Mouse (Mus musculus): ENCODE data around the gene Kcnk6.
"Not testable (repeated sequence)": the region's sequence is repeated elsewhere in the genome, so short reads cannot be mapped to it uniquely, and the experiment has no call there.

Kcnk6 gene

GRCm38 (mm10) chr7:29246619-29247313 is 14.5 kb upstream of the Kcnk6 start:
- no peak for DNase-seq (ENCODE audit: low spot score in 2 of 2)

DNA sequence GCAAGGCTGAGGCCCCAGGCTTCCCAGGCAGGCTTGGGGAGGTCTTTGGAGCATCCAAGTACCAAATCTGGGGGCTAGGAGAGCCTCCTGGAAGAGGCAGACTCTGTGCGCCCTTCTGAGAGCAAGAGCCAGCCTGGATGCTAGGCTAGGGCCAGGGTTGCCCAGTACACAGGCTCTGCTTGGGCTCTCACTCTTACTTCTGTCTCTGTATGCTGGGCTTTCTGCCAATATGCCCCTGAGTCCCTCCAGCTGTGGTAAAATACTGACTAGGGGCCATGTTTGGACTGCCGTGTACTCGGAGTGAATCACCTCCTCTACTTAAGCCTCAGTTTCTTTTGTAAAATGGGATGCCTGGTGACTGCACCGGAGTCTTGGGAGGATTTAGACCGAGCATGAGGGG is 13.7 kb upstream of the Kcnk6 start:
- no peak for DNase-seq (ENCODE audit: low spot score in 2 of 2)

DNA sequence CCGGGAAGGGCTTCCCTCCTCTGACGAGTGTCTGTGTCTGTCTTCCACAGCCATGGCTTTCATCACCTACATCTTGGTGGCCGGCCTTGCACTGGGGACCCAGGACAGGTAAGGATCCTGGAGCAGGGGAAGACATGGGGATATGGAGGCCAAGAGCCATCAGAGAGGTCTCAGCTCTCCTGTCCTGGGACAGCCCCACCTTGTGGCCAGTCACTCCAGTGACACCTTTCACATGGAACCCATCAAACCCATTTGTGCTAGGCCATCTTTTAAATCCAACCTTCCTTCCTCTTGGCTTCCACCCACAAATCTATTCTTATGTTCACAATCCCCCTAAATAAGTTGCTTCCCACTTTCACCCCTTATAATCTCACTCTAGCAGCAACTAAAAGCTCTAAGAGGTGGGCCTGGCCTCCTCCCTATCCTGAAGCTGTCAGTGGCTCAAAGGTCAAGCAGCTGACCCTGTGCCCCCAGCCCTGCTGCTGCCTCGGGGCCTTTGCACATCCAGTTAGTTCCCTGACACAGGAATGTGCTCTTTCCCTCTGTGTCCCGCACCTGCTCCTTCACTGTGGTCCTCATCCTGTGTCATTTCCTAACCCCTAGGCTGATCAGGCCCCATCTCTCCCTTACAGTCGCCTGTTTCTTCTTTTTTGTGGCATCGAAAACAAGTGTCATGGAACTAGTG is 12.6 kb upstream of the Kcnk6 start:
- no peak for DNase-seq (ENCODE audit: low spot score in 2 of 2)

- peak; percentile 96 to 97 for DNase-seq (ENCODE audit: low spot score in 2 of 2)
Observed at GRCm38 (mm10) chr7:29238019-29238967, 6.0 kb upstream of the Kcnk6 start, which contains the start of gene Yif1b. Gene Yif1b (plus strand): TSS chr7:29238329.

GRCm38 (mm10) chr7:29237596-29237995 is 5.3 kb upstream of the Kcnk6 start:
- DNase-seq (ENCODE audit: low spot score in 2 of 2), result peak in 1 of 2 experiments; percentile 25

GRCm38 (mm10) chr7:29236593-29236992 is 4.3 kb upstream of the Kcnk6 start:
- no peak for DNase-seq (ENCODE audit: low spot score in 2 of 2)

- no peak for DNase-seq (ENCODE audit: low spot score in 2 of 2)
Observed at GRCm38 (mm10) chr7:29234661-29235060, 2.3 kb upstream of the Kcnk6 start.

DNA sequence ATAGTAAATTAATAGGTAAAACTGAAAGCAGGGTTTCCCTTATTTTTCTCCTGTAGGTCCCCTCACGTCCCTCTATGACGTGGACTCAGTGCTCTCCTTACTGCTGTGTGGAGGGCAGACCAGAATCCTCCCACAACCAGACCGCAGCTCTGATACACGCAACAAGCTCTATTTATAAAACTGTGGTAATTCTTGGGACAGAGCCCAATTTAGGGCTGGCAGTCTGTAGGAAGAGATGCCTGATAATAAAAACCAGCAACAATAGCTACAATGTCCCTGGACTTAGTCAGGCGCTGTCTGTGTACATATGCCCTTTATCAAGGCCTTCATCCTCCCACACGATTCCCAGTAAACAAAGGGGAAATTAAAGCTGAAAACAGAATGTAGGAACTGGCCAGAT is 1.4 kb upstream of the Kcnk6 start:
- no peak for DNase-seq (ENCODE audit: low spot score in 2 of 2)

- no peak for DNase-seq (ENCODE audit: low spot score in 2 of 2)
Observed at GRCm38 (mm10) chr7:29231517-29231916, 798 bp downstream of the Kcnk6 start.

GRCm38 (mm10) chr7:29230560-29230959 is 1.8 kb downstream of the Kcnk6 start:
- no peak for DNase-seq (ENCODE audit: low spot score in 2 of 2)

DNA sequence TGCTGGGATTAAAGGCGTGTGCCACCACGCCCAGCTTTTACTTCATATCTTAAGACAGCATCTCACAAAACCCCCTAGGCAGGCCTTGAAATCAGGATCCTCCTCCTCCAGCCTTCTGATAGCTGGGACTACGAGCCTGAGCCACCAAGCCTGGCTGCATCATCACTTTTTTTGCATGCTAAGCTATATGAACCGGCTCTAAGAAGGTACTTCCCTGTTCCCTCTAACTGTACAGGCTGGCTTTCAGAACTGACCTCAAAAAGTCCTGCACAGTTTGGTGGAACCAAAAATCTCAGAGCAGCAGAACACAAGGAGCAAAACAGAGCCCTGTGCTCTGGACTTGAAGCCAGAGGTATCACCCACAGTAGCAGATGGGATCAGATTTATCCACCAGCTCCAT is 4.1 kb downstream of the Kcnk6 start:
- DNase-seq (ENCODE audit: low spot score in 2 of 2), result no peak

- no peak for DNase-seq (ENCODE audit: low spot score in 2 of 2)
Observed at GRCm38 (mm10) chr7:29225520-29225919, 6.8 kb downstream of the Kcnk6 start.

- no peak for DNase-seq (ENCODE audit: low spot score in 2 of 2)
Observed at GRCm38 (mm10) chr7:29224756-29225394, 7.4 kb downstream of the Kcnk6 start.

DNA sequence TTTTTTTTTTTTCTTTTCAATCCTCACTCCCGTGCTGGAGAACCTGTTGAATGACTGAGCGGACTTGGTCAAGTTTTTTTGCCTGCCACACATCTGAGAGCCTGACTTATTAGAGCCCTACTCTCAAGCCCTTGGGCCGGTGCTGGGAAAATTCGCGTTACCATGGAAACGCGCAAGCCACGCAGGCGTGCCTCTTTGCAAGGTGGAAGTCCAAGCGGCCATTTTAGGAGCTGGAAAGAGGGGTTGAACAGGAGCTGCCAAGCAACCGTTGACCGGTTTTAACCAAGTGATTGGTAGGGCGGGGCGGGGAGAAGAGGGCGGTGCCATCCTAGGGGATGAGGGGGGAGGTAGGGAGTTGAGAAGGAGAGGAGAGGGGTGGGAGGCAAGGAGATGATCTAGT is 17.5 kb downstream of the Kcnk6 start:
- DNase-seq (ENCODE audit: low spot score in 2 of 2), result no peak

DNA sequence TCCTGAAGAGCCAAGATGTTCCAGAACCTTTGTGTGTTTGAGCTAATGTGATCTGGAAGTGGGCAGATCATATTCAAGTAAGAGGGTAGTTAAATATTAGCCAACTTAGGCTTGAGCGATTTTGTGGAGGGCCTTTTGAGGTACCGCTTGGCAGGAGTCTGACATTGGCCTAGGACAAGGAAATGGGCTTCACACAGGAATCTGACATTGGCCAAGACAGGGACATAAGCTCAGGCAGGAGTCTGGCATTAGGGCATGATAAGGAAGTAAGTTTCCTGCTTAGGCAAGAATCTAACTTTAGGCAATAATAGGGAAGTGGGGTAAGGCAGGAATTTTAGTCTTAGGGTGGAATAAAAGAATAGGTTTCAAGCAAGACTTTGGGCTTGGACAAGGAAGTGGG is 18.1 kb downstream of the Kcnk6 start:
- DNase-seq (ENCODE audit: low spot score in 2 of 2), result no peak

- no peak for DNase-seq (ENCODE audit: low spot score in 2 of 2)
Observed at GRCm38 (mm10) chr7:29213675-29214082, 18.6 kb downstream of the Kcnk6 start, which contains the start of gene Catsperg1. Gene Catsperg1 (minus strand): TSS chr7:29214035.

DNA sequence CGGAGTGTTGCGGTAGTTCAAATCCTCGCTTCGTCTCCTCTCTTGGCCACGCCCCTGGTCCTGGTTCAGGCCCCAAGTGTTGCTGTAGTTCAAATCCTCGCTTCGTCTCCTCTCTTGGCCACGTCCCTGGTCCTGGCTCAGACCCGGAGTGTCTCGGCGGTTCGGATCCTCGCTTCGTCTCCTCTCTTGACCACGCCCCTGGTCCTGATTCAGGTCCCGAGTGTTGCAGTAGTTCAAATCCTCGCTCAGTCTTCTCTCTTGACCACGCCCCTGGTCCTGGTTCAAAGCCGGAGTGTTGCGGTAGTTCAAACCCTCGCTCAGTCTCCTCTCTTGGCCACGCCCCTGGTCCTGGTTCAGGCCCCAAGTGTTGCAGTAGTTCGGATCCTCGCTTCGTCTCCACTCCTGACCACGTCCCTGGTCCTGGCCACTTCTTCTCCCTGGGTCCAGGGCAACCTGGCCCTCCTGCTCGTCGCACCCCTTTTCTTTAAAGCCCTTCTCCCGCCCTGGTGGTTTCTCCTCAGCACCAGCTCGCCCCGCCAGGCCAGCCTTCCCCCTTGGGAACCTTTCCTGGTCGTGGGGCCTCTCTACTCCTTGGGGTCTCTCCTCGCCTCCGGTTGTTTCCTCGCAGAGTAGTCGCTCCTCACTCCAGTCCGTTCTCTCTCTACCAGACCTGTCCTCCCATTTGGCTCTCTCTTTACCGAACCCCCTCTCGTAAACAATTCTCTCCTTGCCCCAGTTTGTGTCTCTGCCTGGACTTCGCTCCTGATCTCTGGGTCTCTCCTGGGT is 19.3 kb downstream of the Kcnk6 start:
- DNase-seq (ENCODE audit: low spot score in 2 of 2), result not testable (repeated sequence)

- no peak for DNase-seq (ENCODE audit: low spot score in 2 of 2)
Observed at GRCm38 (mm10) chr7:29212199-29212765, 20.0 kb downstream of the Kcnk6 start.

GRCm38 (mm10) chr7:29211415-29212198 is 20.7 kb downstream of the Kcnk6 start:
- peak; percentile 64 to 71 for DNase-seq (ENCODE audit: low spot score in 2 of 2)

DNA sequence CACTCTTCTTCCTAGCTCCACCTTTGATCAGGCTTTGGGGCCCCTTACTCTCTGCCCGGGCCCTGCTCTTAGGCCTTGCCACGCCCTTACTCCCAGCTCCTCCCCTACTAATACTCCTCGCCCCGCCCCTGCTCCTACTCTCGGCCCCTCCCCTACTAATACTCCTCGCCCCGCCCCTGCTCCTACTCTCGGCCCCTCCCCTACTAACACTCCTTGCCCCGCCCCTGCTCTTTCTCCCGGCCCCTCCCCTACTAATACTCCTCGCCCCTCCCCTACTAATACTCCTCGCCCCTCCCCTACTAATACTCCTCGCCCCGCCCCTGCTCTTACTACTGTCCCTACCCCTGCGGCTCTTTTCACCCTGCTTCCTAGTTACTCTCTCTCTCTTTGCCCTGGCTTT is 21.3 kb downstream of the Kcnk6 start:
- DNase-seq (ENCODE audit: low spot score in 2 of 2), result not testable (repeated sequence)
